Mouse (Mus musculus) monocyte, adult 2 months (primary cell): ENCODE measurements around the gene Snrpf.

Source experiments
- DNase-seq, 2 experiments: peaks; one replicate each; pipeline ENCODE4 v3.0.0; 2022; ENCODE audit warnings: low spot score in 2 of 2, low read depth in 1 of 2

Snrpf gene

DNA sequence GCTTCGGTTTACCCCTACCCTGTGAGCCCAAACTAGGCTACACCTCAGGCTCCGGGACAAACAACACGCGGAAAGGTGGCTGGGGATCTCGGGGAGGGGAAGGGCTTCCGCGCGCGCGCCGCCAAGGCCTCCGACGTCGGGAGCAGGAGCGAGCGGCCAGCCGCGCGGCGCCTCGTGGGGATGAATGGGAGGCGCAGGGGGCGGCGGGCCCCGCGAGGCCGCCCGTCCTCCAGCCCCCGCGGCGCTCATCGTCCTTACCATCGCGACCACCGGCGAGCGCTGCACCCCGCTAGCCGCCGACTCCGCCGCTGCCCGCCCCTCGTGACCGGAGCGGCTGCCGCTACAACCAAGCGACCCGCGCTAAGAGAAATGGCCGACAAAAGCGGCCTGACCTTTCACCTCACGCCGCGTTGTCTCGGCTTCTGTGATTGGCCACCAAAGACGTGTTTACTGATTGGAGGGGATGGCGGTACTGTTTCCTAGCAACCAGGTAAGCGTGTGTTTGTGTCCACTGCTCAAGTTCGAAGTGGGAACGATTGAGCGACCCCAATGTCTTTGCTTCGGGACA lies at the start of gene Snrpf:
Snrpf (minus strand) TSS at position 426 of the 568 bp plus-strand sequence.
- peak; percentile 61 to 78 for DNase-seq

DNA sequence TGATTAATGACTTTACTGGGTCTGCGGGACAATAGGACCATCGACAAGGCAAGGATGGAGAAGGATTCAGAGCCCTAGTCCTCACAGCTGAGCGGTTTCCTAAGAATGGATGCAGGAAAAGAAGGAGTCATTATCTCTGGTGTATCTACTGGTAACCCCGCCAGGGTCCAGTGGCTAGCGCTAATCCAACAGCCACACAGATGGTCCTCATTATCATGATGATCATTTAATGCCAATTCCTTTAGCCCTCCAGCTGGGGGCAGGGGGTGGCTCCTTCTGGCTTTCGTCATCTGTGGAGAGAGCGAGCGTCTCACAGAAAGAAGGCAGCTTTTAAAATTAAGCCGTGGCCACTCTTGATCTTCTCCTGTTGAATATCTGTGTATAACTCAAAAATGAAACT lies 46.4 kb upstream of the Snrpf start:
- no peak for DNase-seq

DNA sequence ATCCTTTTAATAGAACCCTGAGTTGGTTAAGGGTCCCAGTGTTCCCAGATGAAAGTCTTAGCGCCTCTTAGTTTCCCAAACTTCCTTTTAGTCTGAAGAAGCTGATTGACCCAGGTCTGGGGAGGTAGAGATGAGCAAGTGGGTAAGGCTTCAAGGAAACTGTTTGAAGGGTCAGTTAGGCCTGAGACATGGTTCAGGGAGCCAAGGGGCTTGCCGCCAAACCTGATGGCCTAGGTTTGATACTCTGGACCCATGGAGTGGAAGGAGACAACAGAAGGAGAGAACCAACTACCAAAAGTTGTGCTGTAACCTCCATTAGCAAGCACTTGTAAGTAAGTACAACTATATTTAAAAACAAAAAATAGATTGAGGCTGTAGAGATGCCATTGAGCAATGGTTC lies 44.5 kb upstream of the Snrpf start:
- DNase-seq: no peak

DNA sequence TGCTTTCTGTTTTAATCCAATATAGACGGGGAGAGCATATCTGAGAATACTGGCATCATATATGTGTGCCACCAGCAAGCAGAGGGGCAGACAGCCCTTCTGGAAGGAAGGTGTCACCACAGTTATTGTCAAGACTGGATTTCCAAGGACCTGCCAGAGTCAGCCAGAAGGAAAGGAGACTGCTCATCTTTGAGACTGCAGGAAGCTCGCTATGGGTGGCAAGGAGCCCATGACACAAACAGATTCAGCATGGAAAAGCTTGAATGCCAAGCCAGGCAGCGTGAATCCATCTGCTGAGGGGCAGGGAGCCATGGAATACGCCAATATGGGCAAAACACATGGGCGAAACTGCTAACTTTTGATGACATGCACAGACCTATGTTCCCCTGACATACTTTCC lies 44.1 kb upstream of the Snrpf start:
- no peak for DNase-seq

DNA sequence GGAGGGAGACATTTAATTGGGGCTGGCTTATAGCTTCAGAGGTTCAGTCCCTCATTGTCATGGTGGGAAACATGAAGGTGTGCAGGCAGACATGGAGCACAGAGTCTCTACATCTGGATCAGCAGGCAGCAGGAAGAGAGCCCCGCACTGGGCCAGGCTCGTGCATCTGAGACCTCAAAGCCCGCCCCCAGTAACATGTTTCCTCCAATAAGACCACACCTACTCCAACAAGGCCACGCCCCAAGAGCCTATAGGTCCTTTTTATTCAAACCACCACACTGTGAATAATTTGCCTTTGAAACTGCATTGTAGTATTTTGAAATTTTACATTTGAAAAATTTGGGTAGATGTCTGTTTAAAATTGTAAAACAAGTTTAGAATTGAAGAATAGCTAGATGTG lies 42.6 kb upstream of the Snrpf start:
- DNase-seq: no peak

DNA sequence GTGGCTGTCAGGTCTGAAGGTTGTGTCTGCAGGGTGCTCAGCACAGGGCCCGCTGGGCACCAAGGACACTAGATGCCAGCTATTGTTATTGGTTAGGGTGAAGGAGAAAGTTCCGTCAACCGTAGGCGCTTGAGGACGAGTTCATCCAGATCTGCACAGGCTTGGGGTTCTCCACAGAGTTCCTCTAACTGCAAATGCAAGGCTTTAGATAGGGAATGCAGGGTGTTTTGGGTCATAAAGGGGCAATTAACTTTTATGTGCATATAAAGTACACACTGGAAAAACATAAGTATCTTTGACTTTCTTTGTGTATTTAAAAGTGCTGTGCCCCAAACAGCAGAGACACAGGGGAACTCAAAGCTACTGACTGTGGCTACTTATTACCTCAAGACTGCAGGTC lies 40.8 kb upstream of the Snrpf start:
- no peak for DNase-seq

DNA sequence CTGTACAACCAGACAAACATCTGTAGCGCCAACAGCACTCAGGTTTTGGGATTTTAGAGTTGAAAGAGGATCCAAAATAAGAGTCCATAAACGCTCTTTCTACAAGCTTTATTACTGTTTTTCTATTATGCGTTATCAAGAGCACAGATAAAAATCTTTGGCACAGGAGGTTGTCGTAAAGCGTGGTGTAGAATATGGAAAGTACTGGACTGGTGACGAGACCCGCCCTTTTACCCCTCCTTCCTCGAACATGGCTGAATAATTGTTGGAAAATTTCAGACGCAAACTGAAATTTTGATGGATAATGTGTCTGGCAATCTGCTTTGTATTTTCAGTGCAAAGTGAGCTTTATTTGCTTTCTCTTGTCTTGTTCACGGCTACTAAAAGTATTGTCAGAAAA lies 34.6 kb upstream of the Snrpf start:
- DNase-seq: no peak

DNA sequence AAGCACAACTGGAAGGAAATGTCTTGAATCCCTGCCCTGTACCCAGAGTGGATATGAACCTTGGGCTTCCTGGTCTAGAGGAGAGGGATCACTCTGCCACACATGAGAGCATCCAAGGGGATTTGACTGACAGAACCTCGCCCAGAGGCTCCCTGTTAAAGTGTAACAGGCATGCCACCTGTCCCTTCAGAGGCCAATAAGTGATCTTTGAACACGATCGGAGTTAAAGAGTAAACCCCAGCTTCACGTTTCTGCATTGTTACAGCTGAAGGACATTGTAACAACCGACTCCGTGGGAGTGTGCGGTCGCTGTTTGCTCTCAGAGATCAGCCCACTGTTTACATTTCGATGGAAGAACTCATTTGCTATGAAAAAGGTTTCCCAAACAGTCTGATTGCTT lies 34.2 kb upstream of the Snrpf start:
- DNase-seq: no peak

DNA sequence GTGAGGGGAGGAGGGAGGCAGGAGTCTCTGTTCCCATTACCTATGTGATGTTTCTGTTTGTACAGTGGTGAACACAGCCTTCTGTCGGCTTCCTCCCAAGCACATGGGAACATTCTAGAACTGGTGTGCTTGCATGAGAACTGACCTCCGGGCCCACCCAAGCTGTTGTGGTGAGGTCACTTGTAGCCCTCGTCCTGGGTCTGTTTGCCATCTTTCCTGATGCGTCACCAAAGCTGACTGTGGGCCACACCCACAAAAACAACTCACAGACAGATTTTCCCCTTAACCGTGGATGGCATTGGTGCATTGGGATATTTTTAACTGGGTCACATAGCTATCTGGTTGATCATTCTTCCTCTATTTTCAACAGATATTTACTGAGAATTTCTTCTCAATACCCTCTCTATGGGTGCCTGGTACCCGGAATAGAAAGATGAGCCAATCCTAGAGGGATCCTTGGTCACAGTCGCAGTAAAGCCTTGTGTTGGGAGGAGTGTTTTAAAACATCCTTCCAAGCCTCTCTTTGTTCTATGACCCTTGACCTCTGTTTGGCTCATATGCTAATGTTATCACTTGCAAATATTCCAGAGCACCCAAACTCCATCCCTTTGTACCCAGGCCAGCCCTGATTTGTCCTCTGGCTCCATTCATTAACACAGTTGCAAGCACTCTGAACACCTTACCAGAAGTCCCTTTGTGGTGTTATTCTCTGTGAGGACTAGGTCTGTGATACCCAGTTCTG lies 31.1 kb upstream of the Snrpf start:
- DNase-seq: no peak

DNA sequence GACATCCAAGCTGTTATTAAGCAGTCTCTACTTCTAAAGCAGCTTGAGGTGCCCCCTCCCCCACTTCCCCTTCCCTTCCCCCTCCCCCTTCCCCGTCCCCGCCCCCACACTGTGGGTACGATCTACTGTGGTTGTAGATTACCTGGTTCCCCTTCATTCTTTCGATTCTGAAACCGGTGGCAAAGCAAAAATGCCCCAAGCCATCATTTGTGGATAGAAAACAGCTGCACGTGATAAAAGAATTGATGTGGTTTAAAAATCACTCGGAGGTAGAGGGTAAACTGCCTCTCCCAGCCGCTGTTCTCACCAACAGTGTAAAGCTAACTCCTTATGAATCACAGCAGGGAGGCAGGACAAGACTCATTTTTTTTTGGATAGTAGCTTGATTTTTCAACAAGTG lies 25.3 kb upstream of the Snrpf start:
- DNase-seq: no peak

DNA sequence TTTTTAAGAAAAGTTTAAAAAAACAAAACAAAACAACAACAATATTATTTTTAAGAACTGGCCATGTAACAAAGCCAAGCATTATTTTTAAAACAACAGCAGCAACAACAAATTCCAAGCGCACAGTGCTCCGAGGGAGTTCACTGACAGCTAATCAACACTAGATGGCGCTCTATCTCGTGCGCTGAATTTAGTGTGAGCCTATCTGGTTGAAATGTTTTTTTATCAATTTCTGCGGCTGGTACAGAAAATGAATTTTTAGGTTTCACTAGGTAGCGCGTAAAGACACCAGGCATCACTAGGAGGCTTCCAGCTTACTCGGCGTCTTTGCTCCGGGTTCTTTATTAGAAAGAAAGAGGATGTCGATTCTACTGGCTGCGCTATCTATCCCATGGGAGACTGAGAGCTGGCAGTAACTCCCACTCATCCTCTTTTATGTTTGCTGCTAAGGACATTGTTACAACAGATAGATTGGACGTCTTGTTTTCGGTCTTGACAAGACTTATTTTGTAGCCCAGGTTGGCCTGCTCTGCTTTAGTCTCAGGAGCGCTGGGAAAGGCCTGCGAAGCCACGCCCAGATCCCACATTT lies 22.0 kb upstream of the Snrpf start:
- no peak for DNase-seq

DNA sequence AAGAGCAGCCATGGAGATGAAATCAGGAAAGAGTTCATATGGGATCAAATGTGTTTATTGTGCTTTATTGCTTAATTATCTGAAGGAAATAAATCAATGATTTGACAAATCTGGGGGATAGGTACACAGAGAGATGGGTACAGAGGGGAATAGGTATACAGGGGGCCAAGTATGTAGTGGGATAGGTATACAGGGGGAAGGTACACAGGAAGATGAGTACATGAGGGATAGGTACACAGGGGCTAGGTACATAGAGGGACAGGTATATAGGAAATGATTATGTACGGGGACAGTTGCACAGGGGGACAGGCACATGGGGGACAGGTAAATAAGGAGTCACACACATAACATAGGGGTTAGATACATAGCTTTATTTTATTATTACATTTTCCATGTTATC lies 21.4 kb upstream of the Snrpf start:
- DNase-seq: no peak

DNA sequence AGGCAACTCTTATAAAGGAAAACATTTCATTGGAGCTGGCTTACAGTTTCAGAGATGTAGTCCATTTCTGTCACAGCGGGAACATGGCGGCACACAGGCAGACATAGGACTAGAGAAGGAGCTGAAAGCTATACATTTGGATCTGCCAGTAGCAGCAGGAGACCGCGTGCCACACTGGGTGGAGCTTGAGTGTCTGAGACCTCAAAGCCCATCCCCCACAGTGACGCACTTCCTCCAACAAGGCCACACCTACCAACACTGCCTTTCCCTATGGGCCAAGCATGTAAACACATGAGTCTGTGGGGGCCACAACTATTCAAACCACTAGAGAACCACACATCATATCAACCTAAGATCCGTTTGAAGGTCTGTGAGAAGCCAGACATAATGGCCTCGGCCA lies 19.7 kb upstream of the Snrpf start:
- DNase-seq: no peak

DNA sequence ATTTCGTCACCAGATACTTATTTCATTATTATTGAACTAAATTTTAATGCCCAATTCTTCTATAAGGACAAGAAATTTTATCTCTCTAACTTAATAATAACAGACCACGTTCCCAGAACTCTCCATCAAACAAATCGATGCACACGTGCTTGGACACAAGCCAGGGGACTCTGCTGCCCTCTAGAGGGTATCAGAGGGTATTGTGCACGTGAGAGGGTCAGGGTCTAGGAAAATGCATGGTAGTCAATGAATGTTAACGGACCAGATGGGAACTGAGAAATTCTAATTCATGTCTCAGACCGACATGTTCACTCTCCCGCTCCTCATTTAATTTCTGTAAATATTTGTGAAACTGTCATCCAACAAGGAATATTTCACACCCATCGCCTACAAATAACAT lies 18.5 kb upstream of the Snrpf start:
- no peak for DNase-seq

DNA sequence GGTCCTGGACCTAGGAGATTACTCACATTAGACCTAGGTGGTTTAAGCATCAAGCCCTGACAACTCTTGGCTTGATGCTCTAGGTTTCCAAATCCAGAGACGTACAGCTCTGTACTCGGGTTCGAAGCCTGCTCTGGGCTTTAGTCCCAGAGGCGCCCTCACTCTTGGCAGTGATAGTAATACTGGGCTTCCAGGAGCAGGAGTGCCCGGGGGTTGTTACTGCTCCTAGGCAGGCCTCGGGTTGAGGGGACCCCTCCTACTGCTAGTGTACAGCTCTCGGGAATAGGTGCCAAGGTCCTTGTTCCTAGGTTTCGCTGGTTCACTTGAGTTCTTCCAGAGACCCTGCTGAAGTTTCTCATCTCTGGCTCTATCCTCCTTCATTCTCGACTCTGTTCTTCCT lies 16.8 kb upstream of the Snrpf start:
- DNase-seq: no peak

DNA sequence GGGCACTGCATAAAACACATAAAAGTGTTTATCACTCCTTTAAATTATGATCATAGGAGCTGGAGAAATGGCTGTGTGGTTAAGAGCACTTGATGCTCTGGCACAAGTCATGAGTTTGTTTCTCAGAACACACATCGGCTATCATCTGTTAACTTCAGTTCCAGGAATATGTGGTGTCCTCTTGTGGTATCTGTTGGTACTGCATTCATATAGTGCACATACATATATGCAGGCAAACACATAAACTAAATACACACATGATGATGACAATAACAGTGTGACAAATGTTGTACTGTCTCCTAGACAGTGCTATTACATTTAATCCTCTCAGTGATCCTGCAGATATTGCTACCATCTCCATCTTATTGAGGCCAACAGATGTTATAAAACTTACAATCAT lies 13.8 kb upstream of the Snrpf start:
- no peak for DNase-seq

DNA sequence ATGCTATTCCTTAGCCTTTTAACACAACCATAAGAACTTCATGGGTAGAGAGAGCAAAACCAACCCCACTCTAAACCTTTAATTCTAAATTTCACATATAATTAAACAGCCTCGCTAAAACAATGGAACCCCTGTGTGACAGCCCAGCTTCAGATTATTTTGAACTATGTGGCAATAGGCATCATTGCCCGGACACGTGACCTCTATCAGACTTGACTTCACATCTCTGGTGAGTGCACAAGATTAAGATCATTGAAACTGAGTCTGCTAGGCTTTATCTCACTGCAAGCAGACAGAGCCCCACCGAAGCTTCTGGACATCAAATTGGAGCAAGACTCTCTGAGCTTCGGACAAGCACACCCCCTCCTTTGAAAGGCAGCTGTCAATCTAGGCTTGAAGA lies 12.8 kb upstream of the Snrpf start:
- DNase-seq: no peak

DNA sequence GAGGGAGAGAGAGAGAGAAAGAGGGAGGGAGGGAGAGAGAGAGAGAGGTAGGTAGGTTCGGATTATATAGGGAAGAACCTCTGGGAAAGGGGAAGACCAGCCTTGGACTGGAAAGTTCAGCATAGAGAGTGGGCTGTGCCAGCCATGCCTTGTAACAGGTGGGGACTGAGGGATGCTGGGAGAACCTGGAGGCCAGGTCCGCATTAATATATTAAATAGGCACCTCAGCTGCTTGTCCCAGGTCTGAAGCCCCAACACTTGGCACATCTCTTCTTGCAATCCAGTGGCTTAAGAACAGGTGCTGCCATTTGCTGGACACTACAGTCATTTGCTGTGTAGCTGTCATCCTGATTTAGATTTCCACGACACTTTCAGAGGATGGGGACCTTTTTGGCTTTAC lies 7.1 kb upstream of the Snrpf start:
- no peak for DNase-seq

DNA sequence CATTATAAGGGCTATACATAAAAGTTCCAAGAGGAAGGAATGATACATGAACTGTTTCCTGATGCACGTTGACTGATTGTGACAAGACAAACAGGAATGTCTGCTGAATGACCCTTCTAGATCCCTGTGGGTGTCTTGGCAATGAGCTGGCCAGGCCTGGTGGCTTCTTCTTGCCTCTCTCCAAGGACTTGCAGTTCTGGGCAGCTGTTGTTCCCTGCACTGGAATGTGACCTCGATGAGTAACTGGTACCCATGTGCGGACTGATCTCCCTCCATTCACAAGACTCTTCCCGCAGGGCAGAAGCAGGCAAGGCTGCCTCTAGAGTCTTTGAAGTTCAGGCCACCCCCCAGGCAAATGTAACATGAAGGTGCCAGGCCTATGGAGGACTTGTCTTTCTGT lies 6.3 kb upstream of the Snrpf start:
- no peak for DNase-seq

DNA sequence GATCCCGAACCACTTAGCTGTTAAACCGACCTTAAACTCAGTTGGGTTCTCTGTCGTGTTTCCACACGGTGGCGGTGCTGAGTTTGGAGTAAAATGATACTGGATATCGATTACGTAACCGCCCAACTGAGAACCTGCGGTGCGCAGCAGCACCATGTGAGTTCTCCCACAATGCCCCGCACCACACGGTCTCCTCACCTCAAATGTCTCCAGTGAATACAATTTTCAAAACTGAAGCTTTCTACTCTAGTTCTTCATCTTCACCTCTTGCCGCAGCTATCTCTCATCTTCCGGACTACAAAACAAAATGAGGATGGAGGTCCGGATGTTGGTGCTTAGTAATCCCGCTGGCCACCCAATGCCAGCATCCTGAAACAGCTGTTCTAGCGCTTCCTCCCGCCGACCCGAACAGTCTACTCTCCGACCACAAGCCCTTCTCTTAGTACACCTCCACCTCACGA lies 4.5 kb upstream of the Snrpf start:
- DNase-seq: peak in 1 of 2 experiments; percentile 53

DNA sequence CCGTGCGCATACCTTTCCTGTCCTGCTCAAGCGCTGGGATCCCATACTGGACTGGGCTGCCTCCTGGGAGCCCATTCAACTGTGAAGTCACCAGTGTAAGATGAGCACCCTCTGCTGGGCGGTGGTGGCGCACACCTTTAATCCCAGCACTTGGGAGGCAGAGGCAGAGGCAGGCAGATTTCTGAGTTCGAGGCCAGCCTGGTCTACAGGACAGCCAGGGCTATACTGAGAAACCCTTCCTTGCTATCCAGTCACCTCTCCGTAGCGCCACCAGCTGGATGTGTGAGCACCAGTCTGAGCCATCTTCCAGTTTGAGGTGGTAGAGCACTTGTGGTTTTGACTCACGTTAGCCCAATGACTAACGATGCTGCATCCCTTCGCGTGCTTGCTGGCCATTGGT lies 3.0 kb upstream of the Snrpf start:
- no peak for DNase-seq

DNA sequence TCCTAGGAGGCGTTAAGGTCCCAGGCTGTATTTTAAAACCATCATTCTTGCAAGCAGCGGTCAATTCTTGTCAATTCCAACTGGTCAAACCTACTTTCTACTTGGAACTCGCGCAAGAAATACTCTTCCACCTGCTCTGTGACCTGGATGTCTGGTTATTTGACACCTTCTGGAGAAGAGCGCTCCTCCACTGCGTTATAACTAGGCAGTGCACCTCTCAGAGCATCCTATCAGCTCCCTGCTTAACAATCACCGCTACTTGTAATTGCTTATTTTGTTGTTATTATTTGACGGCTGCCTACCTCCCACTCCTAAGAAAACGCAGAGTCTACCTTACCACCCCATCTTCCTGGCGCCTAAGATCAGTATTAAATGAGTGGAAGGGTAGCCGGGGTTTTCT lies 710 bp downstream of the Snrpf start:
- no peak for DNase-seq
